Mouse (Mus musculus) brain, embryonic 14.5 days (tissue): ENCODE results near the gene Sema4b. TPM values are rescaled to one million over a fixed set of nuclear protein-coding genes. Genes with fewer than 3 reads are reported as not detected.
A peak's percentile ranks its signal among the peaks of the same experiment; 100 is the strongest.

Experiments used
- DNase-seq: peaks from one replicate; pipeline ENCODE4 v3.0.0-alpha.2; 2011; ENCODE audit warnings: low read depth
- CTCF ChIP-seq: fragments of 200-500 bp; IDR thresholded peaks from 2 replicates; pipeline ENCODE4 v1.5.1; 2012; ENCODE audit warnings: inconsistent platforms, mild to moderate bottlenecking, moderate library complexity, borderline replicate concordance; ENCODE audit not compliant: insufficient read depth, insufficient read length; ENCODE audit errors: extremely low read depth
- POLR2A ChIP-seq: fragments of 200-500 bp; IDR thresholded peaks from 2 replicates; pipeline ENCODE4 v1.6.1; 2012; ENCODE audit warnings: mild to moderate bottlenecking, inconsistent platforms, borderline replicate concordance; ENCODE audit not compliant: poor library complexity, insufficient read depth, insufficient read length, severe bottlenecking; ENCODE audit errors: extremely low read depth
- polyA plus RNA-seq: library from polyadenylated mRNA; depleted of rRNA; stranded (reverse); fragments of >200 nt; gene quantifications from 2 replicates; pipeline ENCODE4 v1.2.3, GENCODE M21; 2012; rRNA removed

Gene Sema4b
- polyA plus RNA-seq, result 14.7 and 23.6 TPM in 2 replicates

GRCm38 (mm10) chr7:80186531-80187296, at the start of gene Sema4b:
Gene Sema4b, plus strand, starts transcription at chr7:80186841.
- peak; percentile 98 for DNase-seq
- TF ChIP-seq CTCF (no peak), POLR2A (no peak)

DNA sequence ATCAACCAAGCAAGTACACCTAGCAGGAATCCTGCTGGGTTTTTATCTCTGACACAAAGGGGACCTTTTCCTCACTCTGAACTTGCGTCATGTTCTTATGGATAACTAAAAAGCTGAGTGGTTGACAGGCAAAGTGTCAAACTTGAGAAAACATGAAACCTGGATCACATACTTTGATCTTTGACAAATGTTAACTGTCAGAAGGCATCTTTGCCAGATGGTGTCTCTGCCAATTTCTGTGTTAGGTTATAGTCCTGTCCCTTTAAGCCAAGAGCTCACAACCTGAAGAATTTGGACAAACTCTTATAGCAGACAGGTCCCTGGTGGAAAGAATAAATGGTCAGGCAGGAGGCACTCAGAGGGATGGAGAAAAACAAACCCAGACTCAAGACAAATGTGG, 48.3 kb upstream of the Sema4b start:
- no peak for TF ChIP-seq CTCF
- TF ChIP-seq POLR2A, result no peak
- DNase-seq, result no peak

- TF ChIP-seq POLR2A (no peak), CTCF (peak; percentile 92)
- peak; percentile 89 for DNase-seq
Measured at GRCm38 (mm10) chr7:80140815-80141214, 45.8 kb upstream of the Sema4b start.

- peak; percentile 92 for DNase-seq
- TF ChIP-seq POLR2A, result no peak
- no peak for TF ChIP-seq CTCF
Measured at GRCm38 (mm10) chr7:80143331-80144273, 43.0 kb upstream of the Sema4b start.

DNA sequence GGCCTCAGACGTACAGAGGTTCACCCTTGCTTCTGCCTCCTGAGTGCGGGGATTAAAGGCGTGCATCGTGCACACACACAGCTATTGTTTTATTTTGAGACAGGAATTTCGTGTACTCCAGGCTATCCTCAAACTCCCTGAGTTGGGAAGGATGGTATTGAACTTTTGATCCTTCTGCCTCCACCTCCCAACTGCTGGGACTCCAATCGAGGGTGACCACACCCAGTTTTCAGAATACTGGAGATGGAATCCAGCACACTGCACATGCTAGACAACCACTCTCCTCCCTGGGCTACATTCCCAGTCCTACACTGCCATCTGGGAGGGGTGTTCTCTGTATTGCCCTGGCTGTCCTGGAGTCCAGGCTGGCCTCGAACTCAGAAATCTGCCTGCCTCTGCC, 41.9 kb upstream of the Sema4b start:
- no peak for DNase-seq
- no peak for TF ChIP-seq CTCF
- no peak for TF ChIP-seq POLR2A

DNA sequence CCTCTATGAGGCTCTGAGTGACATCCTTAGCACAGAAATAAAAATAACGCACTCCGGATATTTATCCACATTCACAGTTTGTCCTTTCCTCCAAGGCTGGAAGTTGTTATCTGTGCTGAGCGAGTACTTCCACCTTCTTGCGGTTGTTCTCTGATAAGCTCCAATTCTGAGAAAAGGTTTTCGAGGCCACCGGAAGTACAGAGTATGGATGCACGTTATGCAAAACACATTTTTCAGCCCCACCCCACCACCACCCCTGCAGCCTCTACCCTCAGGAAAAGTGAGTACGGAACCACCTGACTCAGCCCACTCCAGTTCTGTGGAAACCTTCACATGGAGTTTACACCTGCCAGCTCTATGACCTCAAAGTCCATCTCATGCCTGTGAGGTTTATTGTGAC, 40.6 kb upstream of the Sema4b start:
- no peak for DNase-seq
- no peak for TF ChIP-seq CTCF
- no peak for TF ChIP-seq POLR2A

- TF ChIP-seq POLR2A, result no peak
- TF ChIP-seq CTCF, result no peak
- DNase-seq, result peak; percentile 94
Measured at GRCm38 (mm10) chr7:80149356-80149755, 37.3 kb upstream of the Sema4b start.

DNA sequence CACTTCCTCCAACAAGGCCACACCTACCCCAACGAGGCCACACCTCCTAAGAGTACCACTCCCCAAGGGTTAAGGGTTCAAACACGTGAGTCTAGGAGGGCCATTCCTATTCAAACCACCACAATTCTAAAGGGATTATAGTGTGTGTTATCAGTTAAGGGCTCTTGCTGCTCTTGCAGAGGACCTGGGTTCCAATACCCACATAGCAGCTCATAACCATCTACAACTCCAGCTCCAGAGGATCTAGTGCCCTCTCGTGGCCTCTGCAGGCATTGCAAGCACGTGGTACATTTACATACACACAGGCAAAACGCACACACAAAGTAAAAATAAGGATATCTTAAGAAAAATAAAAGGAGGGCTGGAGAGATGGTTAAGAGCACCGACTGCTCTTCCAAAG, 34.5 kb upstream of the Sema4b start:
- TF ChIP-seq CTCF (peak; percentile 50; the same call in 1 of the 2 replicates), POLR2A (no peak)
- no peak for DNase-seq

DNA sequence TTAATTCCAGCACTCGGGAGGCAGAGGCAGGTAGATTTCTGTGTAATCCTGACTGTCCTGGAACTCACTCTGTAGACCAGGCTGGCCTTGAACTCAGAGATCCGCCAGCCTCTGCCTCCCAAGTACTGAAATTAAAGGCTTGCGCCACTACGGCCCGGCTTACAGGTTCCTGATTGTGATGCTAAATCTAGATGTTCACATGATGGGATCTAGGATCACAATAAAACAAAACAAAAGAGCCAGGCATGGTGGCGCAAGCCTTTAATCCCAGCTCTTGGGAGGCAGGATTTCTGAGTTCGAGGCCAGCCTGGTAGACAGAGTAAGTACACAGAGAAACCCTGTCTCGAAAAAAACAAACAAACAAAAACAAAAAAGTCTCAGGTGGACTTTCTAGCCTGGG, 33.9 kb upstream of the Sema4b start:
- no peak for DNase-seq
- TF ChIP-seq CTCF (no peak), POLR2A (no peak)

DNA sequence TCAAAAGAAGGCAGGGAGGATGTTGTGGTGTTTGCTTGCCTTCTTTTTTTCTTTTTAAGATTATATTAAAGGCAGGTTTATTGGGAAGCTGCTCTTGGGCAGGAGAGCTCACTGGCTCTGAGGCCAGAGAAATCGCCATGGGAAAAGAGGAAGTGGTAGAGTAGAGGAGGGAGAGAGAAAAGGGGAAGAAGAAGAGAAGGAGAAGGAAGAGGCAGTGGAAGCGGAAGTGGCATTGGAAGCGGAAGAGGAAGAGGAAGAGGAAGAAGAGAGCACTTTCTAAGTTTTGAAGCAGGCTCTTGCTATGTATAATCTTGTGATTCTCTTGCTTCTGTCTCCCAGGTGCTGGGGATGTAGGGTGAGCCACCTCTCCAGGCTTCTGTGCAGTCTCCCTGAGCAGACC, 32.0 kb upstream of the Sema4b start:
- no peak for DNase-seq
- TF ChIP-seq CTCF (no peak), POLR2A (no peak)

GRCm38 (mm10) chr7:80156711-80157227, 29.9 kb upstream of the Sema4b start:
- peak; percentile 71 for DNase-seq
- TF ChIP-seq POLR2A (no peak), CTCF (peak; percentile 63; the same call in 1 of the 2 replicates)
